Mouse (Mus musculus): Measurements from ENCODE around the gene Tssk2.
A peak's percentile ranks its signal among the peaks of the same experiment; 100 is the strongest.

Gene Tssk2

DNA sequence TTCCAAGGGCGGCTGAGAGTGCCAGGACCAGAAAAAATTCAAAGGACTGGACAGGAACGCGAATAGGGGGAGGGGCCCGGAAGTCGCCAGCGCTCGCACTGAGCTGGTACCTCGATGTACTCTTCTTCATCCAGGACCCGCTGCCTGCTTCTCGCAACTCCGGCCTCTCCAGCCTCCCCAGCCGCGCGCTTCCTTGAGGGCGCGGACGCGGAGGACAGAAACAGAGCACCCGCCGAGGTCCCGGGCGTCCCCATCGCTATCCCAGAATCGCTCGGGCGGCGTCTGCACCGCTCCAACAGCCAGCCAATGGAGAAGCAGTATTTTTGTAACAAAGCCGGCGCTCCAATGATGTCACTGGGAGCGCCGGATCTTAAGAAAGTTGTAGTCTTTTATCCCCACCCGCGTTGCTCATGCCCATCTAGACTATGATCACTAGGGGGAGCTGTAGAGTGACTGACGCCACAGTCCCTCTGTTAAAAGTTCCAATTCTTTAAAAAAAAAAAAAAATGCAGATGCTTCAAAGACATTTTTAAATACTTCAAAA lies 12.7 kb downstream of the Tssk2 start, which contains the start of gene Ess2:
Gene Ess2 (minus strand): TSS at position 297 of the 544 bp plus-strand sequence.
- DNase-seq (ENCODE audit: low read depth): peak; percentile 98

DNA sequence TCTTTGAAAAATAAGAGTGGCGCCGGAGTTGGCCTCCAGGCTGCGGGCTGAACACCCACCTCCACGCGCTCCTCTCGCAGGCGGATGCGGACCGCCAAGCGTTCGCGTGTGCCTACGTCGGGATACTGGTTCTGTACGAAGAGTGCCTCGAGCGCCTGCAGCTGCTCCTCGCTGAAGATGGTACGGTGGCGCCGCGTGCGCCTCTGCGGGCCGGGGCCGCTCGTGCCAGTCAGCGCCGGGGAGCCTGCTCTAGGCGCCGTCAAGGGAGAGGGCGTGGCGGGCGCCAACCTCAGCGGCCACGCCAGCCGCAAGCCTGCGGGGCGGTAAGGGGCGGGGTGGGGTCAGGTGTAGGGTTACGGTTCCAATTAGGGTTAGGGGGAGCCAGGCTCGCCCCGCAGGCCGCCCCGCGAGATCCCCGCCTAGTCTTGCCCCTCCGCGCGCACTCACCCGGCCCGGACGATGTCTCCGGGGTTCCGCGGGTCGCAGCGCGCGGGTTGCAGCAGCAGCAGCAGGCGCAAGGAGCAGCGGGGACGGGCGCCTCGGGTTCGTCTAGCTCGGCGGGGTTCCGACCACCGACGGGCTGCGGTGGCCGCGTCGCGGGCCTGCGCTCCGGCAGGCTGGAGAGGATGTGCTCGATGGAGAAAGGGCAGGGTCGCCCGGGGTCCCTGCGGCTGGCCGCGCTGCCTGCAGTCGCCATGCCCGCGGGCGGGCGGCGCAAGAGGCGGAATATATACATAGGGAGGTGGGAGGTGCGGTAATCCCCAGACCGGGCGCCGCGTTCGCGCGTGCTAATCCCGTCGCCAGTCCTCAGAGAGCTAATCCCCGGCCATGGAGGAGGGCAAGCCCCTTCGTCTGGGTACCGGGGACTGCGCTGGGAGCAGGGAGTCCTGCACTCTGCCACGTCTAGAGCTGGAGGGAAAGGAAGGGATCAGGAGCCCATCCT lies 16.1 kb downstream of the Tssk2 start, which contains the start of gene Gsc2:
Gene Gsc2 (minus strand): TSS at position 753 of the 943 bp plus-strand sequence.
- no peak for DNase-seq (ENCODE audit: low read depth)

DNA sequence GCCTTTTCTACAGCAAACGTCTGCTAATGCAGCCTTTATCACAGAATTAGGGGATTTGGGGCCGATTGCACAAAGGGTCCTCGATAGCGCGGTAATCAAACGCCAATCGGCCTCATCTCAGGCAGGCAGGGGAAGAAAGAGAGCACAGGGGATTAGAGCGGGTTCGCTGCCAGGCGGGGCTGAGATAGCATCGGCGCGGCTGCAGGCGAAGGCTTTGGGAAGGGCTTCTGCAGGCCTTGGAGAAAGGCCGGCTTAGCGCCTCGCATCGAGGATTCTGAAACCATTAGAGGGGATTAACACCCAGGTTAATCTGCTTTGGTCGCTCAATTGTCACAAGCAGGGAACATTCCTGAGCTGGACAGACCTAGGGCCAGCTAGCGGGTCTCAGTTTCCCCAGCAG lies 22.1 kb downstream of the Tssk2 start:
- DNase-seq (ENCODE audit: low read depth): no peak

DNA sequence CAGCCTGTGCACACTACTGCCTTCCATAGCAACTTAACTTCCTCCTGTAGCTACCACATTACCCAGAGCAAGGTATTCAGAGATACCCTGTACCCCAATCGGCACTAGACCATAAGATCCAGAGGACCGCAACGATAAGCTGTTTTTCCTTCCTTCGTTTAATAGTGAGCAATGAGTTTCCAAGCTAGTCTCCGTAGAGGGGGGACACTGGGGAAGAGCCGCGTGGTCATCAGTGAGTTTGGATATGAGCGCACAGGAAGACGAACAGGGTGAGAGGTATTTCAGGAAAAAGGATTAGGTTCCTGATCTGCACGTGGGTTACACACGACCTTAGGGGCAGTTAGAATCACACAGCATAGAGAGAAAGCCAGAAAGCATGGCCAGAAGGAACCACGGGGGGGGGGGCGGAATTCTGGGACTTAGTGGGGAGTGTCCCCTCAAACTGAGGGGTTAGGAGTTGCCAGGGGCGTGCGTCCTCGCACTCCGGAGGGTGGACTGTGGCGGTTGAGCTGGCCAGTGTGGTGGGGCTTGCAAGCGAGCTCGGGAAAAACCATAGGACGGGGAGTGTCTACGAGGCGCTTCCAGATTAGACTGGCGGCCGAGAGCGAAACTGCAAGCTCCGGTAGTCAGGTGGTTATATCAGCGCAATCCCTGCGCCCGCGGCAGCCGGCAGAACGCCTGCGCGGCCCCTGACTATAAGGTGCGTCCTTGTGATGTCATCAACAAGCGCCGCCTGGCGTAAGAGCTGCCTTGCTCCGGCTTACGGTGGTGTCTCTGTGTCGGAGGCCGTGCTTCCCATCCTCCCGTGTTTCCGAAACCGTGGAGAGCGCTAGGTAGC lies 23.1 kb downstream of the Tssk2 start:
- peak; percentile 97 for DNase-seq (ENCODE audit: low read depth)

DNA sequence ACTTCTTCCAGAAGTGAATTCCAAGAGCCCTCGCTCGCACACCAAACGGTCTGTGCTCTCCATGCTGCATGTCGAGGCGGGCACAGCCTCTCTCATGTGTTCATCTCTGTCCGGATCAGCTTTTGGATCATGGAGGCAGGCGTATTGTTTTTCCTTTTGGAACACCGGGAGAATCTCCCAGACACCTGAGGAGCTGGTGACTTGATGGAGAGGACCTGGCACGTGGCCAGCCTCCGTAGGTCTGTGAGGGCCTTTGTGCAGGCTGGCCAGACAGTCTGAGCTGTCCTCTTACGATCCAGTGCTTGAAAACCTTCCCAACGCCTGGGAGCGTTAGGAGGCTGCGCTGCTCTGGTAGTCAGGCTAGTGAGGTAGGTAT lies 23.7 kb downstream of the Tssk2 start:
- DNase-seq (ENCODE audit: low read depth): no peak

DNA sequence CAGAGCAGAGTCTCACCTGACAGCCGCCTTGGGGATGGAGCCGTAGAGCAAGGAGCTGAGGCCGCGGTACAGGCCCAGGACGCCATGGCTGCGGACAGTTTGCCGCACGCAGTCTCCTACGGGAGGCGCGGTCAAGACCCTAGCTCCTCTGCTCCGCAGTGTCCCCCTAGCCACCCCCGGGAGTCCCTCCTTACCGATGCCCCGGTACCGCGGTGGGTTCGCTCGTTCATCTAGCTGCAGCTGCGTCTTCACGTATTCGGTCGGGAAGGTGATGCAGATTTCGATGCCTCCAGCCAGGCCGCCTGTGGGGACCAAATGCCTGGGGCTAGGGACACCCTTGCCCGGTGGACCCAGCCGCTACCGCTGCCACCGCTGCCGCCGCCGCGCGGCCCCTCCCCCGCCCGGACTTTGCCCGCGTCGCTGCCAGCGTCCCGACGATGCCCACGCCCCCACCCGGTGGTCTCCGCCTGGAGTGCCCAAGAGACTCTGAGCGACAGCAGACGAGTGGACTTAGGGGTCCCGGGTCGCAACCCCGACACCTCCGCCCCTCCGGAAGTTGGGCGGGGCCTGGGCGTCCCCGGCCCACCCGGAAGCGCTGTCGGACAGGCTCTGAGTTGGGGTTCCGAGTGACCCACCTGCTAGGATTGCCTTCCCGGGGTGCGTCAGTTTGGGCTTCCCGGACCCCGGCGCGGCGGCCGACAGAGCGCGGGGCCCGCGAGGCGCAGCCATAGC lies 29.1 kb downstream of the Tssk2 start:
- no peak for DNase-seq (ENCODE audit: low read depth)

DNA sequence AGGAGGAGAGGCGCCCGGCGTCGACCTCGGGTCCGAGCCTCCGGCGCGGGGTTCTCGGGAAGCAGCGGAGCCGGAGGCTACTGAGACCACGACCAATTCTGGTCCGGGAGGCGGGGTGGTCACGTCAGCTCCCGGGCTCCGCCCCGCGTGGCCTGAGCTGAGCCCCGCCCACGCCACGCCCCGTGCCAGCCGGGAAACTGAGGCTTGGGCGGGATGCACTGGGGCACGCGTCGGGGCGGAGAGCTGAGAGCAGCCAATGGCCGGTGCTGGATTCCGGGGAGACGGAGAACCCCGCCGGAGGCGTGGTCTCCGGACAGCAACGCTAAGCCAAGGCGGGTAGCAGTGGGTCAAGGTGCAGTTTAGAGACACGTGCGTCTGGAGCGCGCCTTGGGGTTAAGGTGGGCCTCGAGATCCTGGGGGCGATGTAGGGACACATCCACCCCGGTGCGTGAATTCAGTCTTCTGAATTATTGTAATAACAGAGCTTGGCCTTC lies 29.7 kb downstream of the Tssk2 start, which contains the start of gene Slc25a1:
Gene Slc25a1 (minus strand): TSS at position 133 of the 494 bp plus-strand sequence.
- DNase-seq (ENCODE audit: low read depth): peak; percentile 78

DNA sequence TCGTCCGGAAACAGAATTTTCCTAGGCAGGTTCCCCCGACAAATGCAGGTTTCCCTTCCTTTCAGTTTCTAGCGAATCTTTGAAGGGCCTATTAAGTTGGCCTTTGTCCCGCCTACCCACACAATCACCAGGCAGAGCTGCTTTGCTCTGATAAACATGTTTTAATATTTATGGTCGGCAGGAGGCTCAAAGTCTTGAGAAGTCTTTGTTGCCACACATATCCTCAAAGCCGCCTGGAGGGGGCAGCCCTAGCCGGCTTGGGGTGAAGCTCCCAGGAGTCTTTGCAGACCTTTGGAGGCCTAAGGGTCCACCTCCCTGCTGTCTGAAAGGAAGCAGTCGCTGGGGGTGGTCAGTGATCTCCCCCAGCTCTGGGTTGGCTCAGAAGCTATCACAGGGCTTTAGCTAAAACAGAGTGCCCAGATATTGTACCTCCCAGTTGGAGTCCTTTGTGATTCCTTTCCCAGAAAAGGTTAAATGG lies 30.2 kb downstream of the Tssk2 start:
- DNase-seq (ENCODE audit: low read depth): peak; percentile 87

DNA sequence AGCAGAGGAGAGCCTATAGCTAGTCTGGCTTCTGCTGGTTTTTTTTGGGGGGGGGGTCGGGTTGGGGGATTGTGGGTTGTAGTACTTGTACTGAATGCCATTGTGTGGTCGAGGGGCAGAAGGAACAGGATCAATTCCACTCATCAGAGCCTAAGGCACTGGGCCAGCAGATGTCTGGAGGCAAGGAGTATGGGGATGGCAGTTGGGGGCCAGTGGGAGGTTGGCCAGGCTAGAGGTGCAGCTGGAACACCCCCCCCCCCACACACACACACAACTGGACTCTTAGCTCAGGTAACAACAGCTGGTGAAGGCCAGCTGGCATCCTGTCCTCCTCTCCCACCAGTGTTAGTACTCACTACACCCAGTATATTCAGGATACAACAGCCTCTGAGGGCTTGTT lies 30.8 kb downstream of the Tssk2 start:
- no peak for DNase-seq (ENCODE audit: low read depth)

DNA sequence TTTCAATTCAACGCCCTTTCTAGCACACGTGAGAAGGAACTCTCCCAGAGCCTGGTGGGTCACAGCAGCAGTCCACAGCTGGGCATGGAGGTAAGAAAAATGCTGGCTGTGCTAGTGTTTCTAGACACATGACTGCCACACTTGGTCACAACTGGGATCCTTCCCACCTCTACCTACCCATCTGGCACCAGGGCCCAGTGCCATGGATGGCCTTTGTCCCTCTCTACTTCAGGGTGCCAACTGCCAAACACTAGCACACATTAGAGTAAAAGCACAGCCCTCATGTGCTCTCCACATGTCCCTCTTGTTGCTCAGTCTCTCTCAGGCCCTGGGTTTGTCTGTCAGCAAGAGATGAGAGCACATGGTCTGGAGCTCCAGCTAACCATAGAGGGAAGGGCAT lies 31.2 kb downstream of the Tssk2 start:
- DNase-seq (ENCODE audit: low read depth): no peak

DNA sequence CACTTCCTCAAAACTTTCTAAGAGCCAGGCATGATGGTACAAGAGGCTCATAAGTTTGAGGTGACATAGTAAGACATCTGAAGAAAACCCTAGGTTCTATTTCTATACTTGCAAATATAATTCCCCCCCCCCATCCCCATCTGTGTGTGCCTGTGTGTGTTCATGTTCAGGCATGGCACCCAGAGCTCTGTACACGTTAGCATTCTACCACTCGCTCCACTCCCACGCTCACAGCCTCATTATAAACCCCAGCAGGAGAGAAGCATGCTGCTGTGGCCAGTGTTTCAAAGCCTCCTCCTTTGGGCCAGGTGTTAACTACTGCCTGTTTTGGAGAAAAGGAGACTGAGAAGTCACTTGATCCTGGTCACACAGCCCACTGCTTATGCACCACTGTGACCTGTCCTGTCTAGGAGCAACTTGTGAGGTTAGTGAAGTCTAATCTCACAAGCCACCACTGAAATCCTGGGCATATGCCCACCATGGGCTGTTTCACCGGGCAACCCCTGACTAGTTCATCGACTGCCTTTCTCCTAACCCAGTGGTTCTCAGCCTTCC lies 33.5 kb downstream of the Tssk2 start:
- DNase-seq (ENCODE audit: low read depth): no peak

DNA sequence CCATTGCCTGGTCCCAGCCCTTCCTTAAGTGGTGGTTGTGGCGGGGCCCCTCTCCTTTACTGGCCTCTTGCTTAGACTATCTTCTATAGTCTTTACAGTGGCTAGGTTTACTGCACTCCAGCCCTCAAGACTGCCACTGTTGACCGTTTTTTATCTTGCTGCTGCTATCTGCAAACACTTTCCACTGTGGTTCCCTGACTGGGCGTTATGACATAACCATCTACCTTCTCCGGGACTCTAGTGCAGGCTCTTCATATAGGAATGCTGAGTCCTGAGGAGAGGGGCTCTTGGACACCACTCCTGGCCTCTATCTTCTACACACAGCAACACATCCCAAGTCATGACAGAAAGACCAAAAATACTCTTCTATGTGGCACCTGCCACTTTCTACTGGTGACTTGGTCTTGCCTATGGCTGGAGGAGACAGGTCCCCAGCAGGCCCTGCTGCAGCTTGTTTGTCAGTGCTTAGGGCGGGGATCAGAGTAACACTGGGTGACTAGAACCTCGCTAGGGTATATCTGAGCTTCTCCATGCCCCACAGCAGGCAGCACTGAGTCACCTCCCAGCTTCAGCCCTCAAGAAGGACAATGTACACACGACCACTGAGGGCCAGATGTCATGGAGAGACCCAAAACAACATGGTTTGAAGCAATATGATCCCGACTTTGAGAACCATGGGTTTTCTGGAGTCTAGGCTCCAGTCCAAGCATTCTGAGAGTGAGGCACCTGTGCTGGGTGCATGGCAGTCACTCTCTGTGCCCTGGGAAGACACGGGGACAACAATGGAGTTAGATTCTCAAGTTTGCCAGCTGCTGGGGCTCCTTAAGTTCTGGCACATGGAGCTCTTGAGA lies 35.4 kb downstream of the Tssk2 start:
- no peak for DNase-seq (ENCODE audit: low read depth)

DNA sequence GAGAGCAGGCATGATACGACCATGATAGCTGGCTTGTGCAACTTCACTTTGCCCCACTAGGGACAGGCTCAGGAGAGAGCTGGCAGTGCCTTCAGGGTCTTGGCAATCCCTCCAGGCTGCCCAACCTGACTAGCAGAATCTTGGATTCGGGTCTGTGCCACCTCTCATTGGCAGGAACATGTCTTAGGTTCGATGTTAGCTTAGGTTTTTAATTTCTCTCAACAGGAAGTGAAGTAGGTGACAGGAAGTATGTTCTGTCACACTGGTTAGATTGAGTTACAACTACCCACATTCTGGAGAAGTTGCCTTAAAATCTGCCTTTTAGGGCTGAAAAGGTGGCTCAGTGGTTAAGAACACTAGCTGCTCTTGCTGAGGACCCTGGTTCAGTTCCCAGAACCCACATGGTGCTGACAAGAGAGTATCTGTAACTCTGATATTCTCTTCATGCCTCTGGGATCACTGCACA lies 36.0 kb downstream of the Tssk2 start:
- no peak for DNase-seq (ENCODE audit: low read depth)

DNA sequence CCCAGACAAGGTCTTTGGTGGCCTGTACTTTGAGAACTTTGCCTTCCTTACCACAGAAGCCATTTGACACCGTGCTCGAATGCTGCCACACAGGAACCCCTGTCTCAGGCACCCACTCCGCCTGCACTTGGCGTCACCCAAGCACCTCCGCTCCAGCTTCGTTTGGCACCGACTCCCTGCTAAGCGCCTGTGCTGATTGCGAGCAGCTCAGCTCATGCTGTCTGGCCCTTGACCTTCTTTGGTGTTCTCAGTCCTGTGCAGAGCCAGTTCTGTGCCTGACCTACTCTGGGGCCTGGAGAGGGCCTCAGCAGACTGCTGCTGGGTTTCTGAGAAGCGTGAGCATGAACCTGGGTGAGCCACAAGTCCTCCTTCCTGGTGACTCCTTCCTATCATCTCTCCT lies 38.3 kb downstream of the Tssk2 start:
- DNase-seq (ENCODE audit: low read depth): no peak

DNA sequence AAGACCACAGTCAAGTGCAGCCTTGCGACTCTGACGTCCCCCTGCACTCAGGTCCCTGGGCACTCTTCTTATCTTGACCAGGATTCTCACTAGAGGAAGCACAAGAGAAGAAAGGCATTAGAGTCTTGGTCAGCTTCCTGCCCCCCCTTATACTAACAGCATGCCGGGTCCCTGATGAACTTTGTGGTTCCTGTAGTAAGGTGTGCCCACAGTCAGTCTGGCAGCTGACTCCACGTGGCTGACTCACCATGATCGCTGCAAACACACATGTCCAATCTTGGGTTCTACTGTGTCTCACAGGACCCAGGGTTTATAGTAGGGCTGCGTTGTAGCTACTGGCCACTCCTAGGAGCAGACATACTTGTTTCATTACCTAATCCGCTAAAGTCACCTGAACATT lies 39.8 kb downstream of the Tssk2 start:
- no peak for DNase-seq (ENCODE audit: low read depth)

DNA sequence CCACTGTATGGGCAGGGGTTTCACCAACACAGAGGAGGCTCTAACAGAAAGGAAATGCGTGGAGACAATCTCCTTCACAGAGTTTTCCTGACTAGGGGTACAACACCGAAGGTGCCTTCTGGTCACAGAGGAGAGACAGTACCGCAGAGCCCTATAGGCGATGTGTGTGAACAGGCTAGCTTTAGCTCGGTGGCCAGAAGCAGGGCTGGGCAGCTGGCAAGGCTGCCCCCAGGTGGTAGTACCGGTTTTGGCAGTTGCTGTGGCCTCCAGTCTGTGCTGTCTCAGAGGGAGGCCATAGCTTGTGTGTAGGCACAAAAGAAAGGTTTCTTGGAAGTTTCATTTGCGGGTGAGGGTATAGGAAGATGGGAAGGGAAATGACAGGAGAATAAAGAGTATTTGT lies 40.4 kb downstream of the Tssk2 start:
- peak; percentile 74 for DNase-seq (ENCODE audit: low read depth)

DNA sequence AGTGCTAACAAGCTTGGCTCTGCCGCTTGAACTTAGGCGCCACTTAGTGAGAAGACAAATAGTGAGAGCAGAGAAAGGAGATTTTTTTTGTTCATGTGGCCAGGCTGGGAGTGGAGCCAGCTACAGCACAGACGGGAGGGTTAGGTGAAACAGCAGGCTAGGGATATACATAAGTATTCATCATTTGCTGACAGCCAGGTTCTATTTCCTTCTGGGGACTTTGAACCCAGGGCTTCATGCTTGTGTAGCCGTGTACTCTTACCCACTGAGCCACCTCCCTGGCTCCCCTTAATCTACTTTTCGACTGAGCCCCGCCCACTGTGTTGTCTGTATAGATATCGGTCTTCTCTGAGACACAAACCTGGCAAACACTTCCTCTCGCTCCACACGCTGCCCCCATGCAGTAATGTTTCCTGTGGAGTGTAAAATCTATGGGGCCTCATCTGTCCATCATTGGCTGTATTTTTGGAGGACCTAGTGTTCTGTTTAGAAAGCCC lies 40.9 kb downstream of the Tssk2 start:
- peak; percentile 71 for DNase-seq (ENCODE audit: low read depth)

DNA sequence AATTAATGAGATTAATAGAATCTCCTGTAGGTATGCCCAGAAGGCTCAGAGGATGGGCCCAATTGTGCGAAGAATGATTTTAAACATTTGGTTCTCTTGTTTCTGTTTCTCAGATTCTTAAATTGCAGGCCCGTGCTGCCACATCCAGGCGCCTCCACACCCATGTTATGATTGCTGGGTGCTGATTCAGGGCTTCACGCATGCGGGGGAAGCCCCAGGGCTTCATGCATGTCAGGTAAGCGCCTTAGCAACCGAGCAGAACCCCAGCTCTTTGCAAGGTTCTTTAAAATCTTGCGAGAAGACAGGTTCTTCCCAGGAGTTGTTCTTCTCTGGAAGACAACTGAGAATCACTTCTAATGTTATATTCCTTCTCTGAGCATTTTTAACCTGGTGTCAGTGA lies 45.0 kb downstream of the Tssk2 start:
- DNase-seq (ENCODE audit: low read depth): no peak

DNA sequence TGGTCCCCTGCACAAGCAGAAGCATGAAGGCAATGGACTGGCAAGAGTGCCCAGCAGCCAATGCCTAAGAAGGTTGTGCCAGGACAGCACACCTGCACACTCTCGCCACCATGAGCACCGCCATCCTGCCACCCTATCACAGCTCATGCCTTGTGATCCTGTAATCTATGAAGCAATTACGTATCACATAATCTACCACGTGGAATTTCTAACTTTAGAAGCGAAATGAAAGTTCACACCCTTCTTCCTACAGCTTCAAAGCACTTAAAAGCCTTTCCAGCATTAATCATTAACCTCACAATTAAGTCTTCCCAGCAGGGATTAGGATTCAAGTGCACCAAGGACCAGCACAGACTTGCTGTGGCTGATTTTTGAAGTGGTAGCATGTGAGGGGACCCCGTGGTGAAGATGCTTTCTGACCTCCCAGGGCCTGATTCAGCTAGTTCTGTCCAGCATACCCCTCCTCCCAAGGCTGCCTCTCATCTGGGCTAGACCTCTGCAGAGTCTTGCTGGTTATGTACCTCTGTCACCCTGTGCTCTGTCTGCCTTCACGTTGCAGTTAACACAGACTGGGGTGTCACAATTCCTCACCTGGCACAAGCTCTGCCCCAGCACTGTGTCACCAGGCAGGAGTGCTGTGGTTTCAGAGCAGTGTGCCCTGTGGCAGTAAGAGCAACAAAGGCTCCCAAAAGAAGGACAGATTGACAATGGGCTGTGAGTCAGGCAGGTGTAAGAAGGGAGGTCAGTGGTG lies 46.8 kb downstream of the Tssk2 start:
- DNase-seq (ENCODE audit: low read depth): no peak

All from c-Kit-positive CD71-positive TER-119-negative erythroid progenitor cells, embryonic 14.5 days (primary cell).